Mouse (Mus musculus) forebrain, embryonic 16.5 days (tissue): ENCODE data around the gene Kif1a. TPM values are rescaled to one million over a fixed set of nuclear protein-coding genes. Genes with fewer than 3 reads are reported as not detected.

Experiments used
- ATAC-seq: fragments of 200-750 bp; cut with Nextera tagmentation; 2 replicates; pipeline ENCODE4 v1.8.0; 2017; ENCODE audit warnings: mild to moderate bottlenecking, moderate library complexity
- H3K27ac ChIP-seq: fragments of 300-500 bp; sonication (generic); 2 replicates; pipeline ENCODE4 v1.5.1; 2014; ENCODE audit warnings: low read length, control low read depth
- H3K27me3 ChIP-seq: fragments of 300-500 bp; sonication (generic); replicated peaks from 2 replicates; pipeline ENCODE4 v1.6.1; 2014; ENCODE audit warnings: low read length; ENCODE audit not compliant: control insufficient read depth, insufficient read depth
- H3K36me3 ChIP-seq: fragments of 300-500 bp; sonication (generic); 2 replicates; pipeline ENCODE4 v1.6.1; 2014; ENCODE audit not compliant: control insufficient read depth, insufficient read depth
- H3K4me1 ChIP-seq: fragments of 300-500 bp; sonication (generic); replicated peaks from 2 replicates; pipeline ENCODE4 v1.6.1; 2014; ENCODE audit warnings: low read length; ENCODE audit not compliant: control insufficient read depth, insufficient read depth
- H3K4me2 ChIP-seq: fragments of 300-500 bp; sonication (generic); 2 replicates; pipeline ENCODE4 v1.6.1; 2014; ENCODE audit warnings: mild to moderate bottlenecking, low read length, control low read depth
- H3K4me3 ChIP-seq: fragments of 300-500 bp; sonication (generic); replicated peaks from 2 replicates; pipeline ENCODE4 v1.5.1; 2014; ENCODE audit warnings: mild to moderate bottlenecking, low read length, control low read depth
- H3K9ac ChIP-seq: fragments of 300-500 bp; sonication (generic); replicated peaks from 2 replicates; pipeline ENCODE4 v1.6.1; 2014; ENCODE audit warnings: low read depth, low read length, control low read depth
- H3K9me3 ChIP-seq: fragments of 300-500 bp; sonication (generic); 2 replicates; pipeline ENCODE4 v1.6.1; 2016; ENCODE audit warnings: low read length; ENCODE audit not compliant: control insufficient read depth
- WGBS: fragments of 180-500 bp; shearing (Covaris S2); extraction: QIAGEN DNeasy Blood & Tissue Kit; methylation state at CpG from one replicate; pipeline ENCODE4 v1.1.7; 2014; 5-methylcytosine and 5-hydroxymethylcytosine counted together
- polyA plus RNA-seq: library from polyadenylated mRNA; unstranded; fragments of >200 nt; fragmentation: Nextera tagmentation; extraction: Ambion mirVana; gene quantifications from 2 replicates; pipeline ENCODE4 v1.2.1, GENCODE M21; 2015

Gene Kif1a
- polyA plus RNA-seq, 1 experiment from 2014 or later: 396 TPM

DNA sequence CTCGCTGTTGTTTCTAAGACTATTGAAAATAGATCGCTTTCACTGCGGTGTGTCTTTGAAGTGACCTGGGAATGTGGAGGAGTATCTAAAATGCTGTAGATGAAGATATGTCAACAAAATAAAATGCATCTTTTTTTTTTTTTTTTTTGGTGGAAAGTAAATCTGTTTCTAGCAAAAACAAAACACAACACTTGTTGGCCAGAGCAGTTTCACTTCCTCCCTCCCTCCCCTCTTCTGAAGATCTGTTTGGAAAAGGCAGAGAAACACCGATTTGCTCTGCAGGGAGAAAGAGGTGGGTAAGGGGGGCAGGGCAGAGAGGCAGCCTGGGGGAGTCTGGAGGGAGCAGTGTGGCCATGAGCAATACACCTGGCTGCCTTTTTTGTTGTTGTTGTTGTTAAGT is 88.4 kb downstream of the Kif1a start:
- no peak overlapping the region for H3K27ac ChIP-seq
- H3K4me1 ChIP-seq: no peaks in the 10 kb centered on the region
- ATAC-seq: no peak

DNA sequence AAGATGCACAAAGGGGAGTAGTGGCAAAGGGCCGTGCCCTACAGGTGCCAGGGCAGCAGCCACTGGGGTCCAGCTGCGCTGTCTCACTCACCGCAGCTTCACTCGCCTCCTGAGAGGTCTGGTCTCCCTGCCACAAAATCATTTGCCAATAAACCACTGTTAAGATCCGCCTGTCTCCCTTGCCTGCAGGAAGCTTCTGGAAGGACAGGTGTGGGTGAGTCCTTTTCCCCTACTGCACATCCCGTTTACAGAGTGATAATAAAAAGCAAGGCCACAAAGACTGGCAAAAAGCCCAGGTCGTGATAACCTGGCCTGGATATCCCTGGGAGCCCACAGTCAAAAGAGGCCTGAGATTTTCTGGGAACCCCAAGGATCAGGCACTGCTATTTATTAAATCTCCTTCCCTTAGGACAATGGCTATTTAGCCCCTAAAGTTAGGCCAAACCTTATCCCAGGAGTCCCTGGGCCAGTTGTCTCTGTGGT is 89.6 kb downstream of the Kif1a start:
- no peak overlapping the region for H3K4me2 ChIP-seq
- H3K27me3 ChIP-seq: no peaks in the 10 kb centered on the region
- WGBS: 81% methylated on average over 7 of the region's 7 CpGs
- H3K4me1 ChIP-seq: no peaks in the 10 kb centered on the region
- no peak overlapping the region for H3K27ac ChIP-seq
- no peak overlapping the region for H3K9ac ChIP-seq
- H3K9me3 ChIP-seq: no peaks in the 10 kb centered on the region
- H3K36me3 ChIP-seq: no peaks in the 10 kb centered on the region
- no peak for ATAC-seq
- H3K4me3 ChIP-seq: no peak overlapping the region

More for the DNA sequence above, 88.4 kb downstream of the Kif1a start:
- no peak overlapping the region for H3K4me2 ChIP-seq
- H3K9me3 ChIP-seq: no peaks in the 10 kb centered on the region
- no peak overlapping the region for H3K9ac ChIP-seq
- peaks cover 9% of the 10 kb centered on the region; the same call in 1 of the 2 replicates for H3K36me3 ChIP-seq
- no peak overlapping the region for H3K4me3 ChIP-seq
- 83% methylated on average over 4 of the region's 4 CpGs for WGBS
- H3K27me3 ChIP-seq: no peaks in the 10 kb centered on the region

GRCm38 (mm10) chr1:93010731-93011130 is 91.0 kb downstream of the Kif1a start:
- Histone ChIP-seq H3K4me2 (no peak overlapping the region), H3K4me1 (no peaks in the 10 kb centered on the region), H3K9ac (no peak overlapping the region), H3K36me3 (no peaks in the 10 kb centered on the region), H3K9me3 (no peaks in the 10 kb centered on the region), H3K27me3 (no peaks in the 10 kb centered on the region), H3K4me3 (no peak overlapping the region), H3K27ac (no peak overlapping the region)
- 36% methylated on average over 3 of the region's 3 CpGs for whole genome bisulfite sequencing
- no peak for ATAC-seq

DNA sequence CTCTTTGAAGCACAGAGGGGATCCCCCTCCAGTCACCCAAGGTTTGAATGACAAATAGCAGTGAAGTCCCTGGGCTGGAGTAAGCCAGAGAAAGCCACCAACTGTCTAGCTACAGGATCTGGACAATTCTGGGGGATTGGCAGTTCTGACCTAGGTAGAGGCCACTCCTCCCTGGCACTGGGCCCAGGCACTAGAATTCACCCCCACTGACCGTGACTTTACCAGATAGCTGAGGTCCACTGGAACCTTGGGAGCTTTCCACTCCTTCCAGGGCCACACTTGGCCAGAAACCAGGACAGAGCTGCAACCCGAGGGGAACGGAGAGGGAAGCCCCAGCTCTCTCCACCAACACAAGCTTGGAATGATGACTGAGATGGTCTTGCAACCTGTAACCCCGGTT is 92.6 kb downstream of the Kif1a start:
- no peaks in the 10 kb centered on the region for H3K9me3 ChIP-seq
- 68% methylated on average over 4 of the region's 4 CpGs for WGBS
- H3K27me3 ChIP-seq: no peaks in the 10 kb centered on the region
- H3K9ac ChIP-seq: no peak overlapping the region
- ATAC-seq: no peak
- no peak overlapping the region for H3K27ac ChIP-seq
- H3K4me2 ChIP-seq: no peak overlapping the region
- no peak overlapping the region for H3K4me3 ChIP-seq
- no peaks in the 10 kb centered on the region for H3K4me1 ChIP-seq
- no peaks in the 10 kb centered on the region for H3K36me3 ChIP-seq

- H3K27me3 ChIP-seq: no peaks in the 10 kb centered on the region
- no peak within 1 kb of the TSS for H3K27ac ChIP-seq
- H3K4me3 ChIP-seq: no peak within 1 kb of the TSS
- no peaks in the 10 kb centered on the region for H3K9me3 ChIP-seq
- ATAC-seq: no peak
- no peaks in the 10 kb centered on the region for H3K36me3 ChIP-seq
- no peak within 1 kb of the TSS for H3K4me2 ChIP-seq
- H3K4me1 ChIP-seq: no peaks in the 10 kb centered on the region
- WGBS: 79% methylated on average over 7 of the region's 7 CpGs
- H3K9ac ChIP-seq: no peak within 1 kb of the TSS
Measured at GRCm38 (mm10) chr1:93006061-93006460, 95.7 kb downstream of the Kif1a start, which contains the start of gene Aqp12. Gene Aqp12 (plus strand): TSS chr1:93006334.

- 73% methylated on average over 2 of the region's 2 CpGs for WGBS
- H3K9ac ChIP-seq: no peak overlapping the region
- no peaks in the 10 kb centered on the region for H3K36me3 ChIP-seq
- H3K9me3 ChIP-seq: no peaks in the 10 kb centered on the region
- H3K27me3 ChIP-seq: no peaks in the 10 kb centered on the region
- no peak overlapping the region for H3K27ac ChIP-seq
- no peak for ATAC-seq
- no peak overlapping the region for H3K4me2 ChIP-seq
- H3K4me3 ChIP-seq: no peak overlapping the region
- H3K4me1 ChIP-seq: no peaks in the 10 kb centered on the region
Measured at GRCm38 (mm10) chr1:92992880-92993279, 108.9 kb downstream of the Kif1a start.

DNA sequence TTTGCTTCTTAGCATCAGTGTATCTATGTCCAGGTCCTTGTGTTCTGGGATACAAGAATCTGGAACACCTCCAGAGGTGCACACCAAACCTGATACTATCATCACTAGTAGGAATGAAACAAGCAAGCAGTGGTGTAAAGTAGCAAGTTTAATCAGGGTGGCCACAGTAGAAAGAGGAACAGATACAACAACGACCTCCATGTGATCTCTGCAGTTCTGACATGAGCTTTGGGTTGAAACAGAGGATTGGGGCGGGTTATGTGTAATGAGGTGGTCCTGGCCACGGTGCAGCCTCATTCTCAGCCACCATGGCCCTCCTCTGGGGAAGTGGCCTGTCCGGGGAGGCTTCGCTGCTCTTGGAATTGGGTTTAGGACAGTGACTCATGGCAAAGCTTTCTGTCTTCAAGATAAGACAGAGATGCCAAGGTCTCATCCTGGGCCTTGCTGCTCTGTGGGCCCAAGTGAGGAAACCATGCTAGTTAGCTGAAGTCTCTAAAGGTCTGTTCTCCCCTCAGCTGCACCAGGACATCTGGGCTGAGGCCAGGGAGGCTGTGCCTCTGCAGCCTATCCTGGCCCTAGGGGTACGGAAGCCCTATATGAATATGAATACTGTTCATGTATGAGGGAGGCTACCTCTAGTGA is 109.4 kb downstream of the Kif1a start:
- H3K4me1 ChIP-seq: no peaks in the 10 kb centered on the region
- H3K9me3 ChIP-seq: no peaks in the 10 kb centered on the region
- H3K27me3 ChIP-seq: no peaks in the 10 kb centered on the region
- WGBS: 82% methylated on average over 6 of the region's 6 CpGs
- H3K9ac ChIP-seq: no peak overlapping the region
- no peak overlapping the region for H3K4me3 ChIP-seq
- no peak overlapping the region for H3K4me2 ChIP-seq
- H3K27ac ChIP-seq: no peak overlapping the region
- ATAC-seq: no peak
- no peaks in the 10 kb centered on the region for H3K36me3 ChIP-seq

DNA sequence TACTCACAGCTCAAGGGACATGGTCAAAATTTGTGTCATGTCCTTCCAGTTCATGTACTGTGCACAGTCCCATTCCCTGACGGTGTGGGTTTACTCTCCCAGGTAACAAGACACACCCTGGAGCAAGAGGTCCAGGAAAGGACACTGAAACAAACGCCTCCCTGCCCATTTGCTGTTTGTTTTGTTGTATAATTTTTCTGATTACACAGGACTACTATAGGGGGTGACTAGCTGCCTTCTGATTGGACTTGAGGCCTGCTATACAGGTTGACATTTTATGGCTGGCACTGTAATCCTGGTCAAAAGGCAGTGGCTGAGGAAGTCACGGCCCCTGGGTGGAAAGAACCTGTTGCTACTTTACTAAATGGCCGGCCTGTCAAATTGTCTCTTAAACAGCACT is 111.9 kb downstream of the Kif1a start:
- H3K27ac ChIP-seq: no peak overlapping the region
- H3K27me3 ChIP-seq: no peaks in the 10 kb centered on the region
- H3K4me3 ChIP-seq: no peak overlapping the region
- no peak overlapping the region for H3K9ac ChIP-seq
- no peaks in the 10 kb centered on the region for H3K36me3 ChIP-seq
- no peaks in the 10 kb centered on the region for H3K9me3 ChIP-seq
- H3K4me2 ChIP-seq: no peak overlapping the region
- no peaks in the 10 kb centered on the region for H3K4me1 ChIP-seq
- ATAC-seq: no peak
- WGBS: 65% methylated on average over 4 of the region's 4 CpGs

- Histone ChIP-seq H3K9ac (no peak overlapping the region), H3K9me3 (no peaks in the 10 kb centered on the region), H3K4me2 (no peak overlapping the region), H3K4me3 (no peak overlapping the region), H3K36me3 (no peaks in the 10 kb centered on the region), H3K27me3 (no peaks in the 10 kb centered on the region), H3K4me1 (no peaks in the 10 kb centered on the region), H3K27ac (no peak overlapping the region)
- 85% methylated on average over 4 of the region's 4 CpGs for WGBS
- ATAC-seq: no peak
Measured at GRCm38 (mm10) chr1:92988894-92989293, 112.9 kb downstream of the Kif1a start.

DNA sequence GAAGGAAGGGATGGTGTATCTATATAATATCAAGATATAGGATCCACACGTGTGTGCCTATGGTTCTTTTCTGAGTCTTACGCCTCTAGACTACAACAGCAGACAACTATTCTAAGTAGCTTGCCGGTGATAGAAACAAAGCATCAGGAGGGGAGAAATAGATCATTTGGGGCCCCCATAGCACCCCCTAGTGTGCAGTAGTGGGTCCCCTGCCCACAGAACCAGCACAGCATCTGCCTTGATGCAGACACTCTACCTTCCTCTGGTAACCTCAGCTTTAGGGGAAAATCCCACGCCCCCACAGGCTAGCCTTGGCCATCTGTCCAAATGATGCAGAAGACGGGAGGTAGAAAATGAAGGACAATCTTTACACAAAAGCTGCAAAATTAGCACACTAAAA is 116.8 kb downstream of the Kif1a start:
- no peaks in the 10 kb centered on the region for H3K4me1 ChIP-seq
- no peak for ATAC-seq
- H3K9me3 ChIP-seq: no peaks in the 10 kb centered on the region
- no peak overlapping the region for H3K27ac ChIP-seq
- no peak overlapping the region for H3K4me3 ChIP-seq
- H3K9ac ChIP-seq: no peak overlapping the region
- H3K27me3 ChIP-seq: no peaks in the 10 kb centered on the region
- no peaks in the 10 kb centered on the region for H3K36me3 ChIP-seq
- no peak overlapping the region for H3K4me2 ChIP-seq
- 88% methylated on average over 5 of the region's 5 CpGs for WGBS
